Mouse (Mus musculus) cerebellum, adult 2 months (tissue): ENCODE measurements at regions not wholly inside any gene's neighbourhood (a gene's known extent, or its start where the extent isn't known, plus 50 kb on each side); places are given as distances from the start of the nearest gene placed in this dataset.
A peak's percentile ranks its signal among the peaks of the same experiment; 100 is the strongest.

ENCODE experiments used
- DNase-seq, 2 experiments: peaks; one replicate each; pipeline ENCODE4 v3.0.0; 2021
- H3K27ac ChIP-seq: fragments of 200-500 bp; 2 replicates; pipeline ENCODE4 v1.5.1; 2012; ENCODE audit warnings: low read length, control low read depth, inconsistent platforms; ENCODE audit not compliant: insufficient read depth
- H3K27me3 ChIP-seq: fragments of 200-500 bp; 2 replicates; pipeline ENCODE4 v1.6.1; 2012; ENCODE audit warnings: inconsistent platforms, mild to moderate bottlenecking, low read length, moderate library complexity; ENCODE audit not compliant: control insufficient read depth, insufficient read depth
- H3K4me1 ChIP-seq: fragments of 200-500 bp; 2 replicates; pipeline ENCODE4 v1.6.1; 2011; ENCODE audit warnings: low read length; ENCODE audit not compliant: control insufficient read depth, insufficient read depth
- H3K4me3 ChIP-seq: fragments of 200-500 bp; replicated peaks from 2 replicates; pipeline ENCODE3; 2011; ENCODE audit warnings: mild to moderate bottlenecking, low read depth, low read length, control low read depth; ENCODE audit not compliant: insufficient read depth
- CTCF ChIP-seq: fragments of 200-500 bp; IDR thresholded peaks from 2 replicates; pipeline ENCODE4 v1.5.1; 2011; ENCODE audit warnings: low read depth, mild to moderate bottlenecking, control low read depth, low read length, moderate library complexity, borderline replicate concordance; ENCODE audit not compliant: insufficient read depth
- POLR2A ChIP-seq: fragments of 200-500 bp; IDR thresholded peaks from 2 replicates; pipeline ENCODE4 v1.6.1; 2011; ENCODE audit warnings: low read length, control low read depth, borderline replicate concordance; ENCODE audit not compliant: insufficient read depth
- WGBS: fragments of 180-500 bp; shearing (Covaris S2); methylation state at CpG from one replicate; pipeline ENCODE4 v1.1.7; 2018; 5-methylcytosine and 5-hydroxymethylcytosine counted together

DNA sequence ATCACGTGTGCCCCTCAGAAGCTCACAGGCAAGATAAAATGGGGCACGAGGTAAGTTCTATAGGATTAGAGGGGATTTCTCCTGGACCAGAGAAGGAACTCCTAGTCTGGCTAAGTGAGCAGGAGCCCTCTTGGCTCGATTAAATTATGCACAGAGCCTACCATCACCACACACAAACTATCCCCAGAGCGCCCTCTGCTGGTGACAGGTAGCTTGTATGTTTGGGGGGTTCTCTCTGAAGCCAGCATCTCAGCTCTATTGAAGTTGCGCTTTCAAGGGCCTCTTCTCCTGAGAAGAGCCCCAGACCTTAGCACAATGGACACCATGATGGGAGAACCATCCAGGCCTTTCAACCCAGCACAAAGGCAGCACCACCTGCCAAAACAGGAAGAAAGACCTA is 219.6 kb downstream of the Agtpbp1 start:
- Histone ChIP-seq H3K27ac (no peak overlapping the region), H3K4me1 (no peaks in the 10 kb centered on the region), H3K27me3 (no peaks in the 10 kb centered on the region), H3K4me3 (no peak overlapping the region)
- TF ChIP-seq POLR2A (no peak), CTCF (peak; percentile 74)
- 36% methylated on average over 5 of the region's 5 CpGs for WGBS
- DNase-seq, result peak; percentile 65 to 78

DNA sequence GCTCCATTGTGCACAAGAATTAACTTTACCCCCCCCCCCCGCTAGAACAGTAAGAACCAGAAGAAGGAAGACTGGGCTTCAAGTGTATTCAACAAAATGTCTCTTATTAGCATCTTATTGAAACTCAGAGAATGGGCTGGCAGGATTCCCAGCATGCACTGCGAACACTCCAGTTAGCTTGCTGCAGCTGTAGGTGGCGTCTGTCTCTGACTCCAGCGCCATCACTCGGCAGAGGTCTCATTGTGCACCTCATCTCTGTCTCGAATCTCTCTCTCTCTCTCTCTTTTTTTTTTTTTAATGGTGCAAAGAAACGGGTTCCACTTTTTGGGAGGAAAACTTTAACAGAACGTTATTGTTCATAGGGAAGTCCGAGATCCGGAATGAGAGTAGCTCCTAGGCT is 221.6 kb downstream of the Agtpbp1 start:
- Histone ChIP-seq H3K4me3 (no peak overlapping the region), H3K4me1 (no peaks in the 10 kb centered on the region), H3K27ac (no peak overlapping the region), H3K27me3 (no peaks in the 10 kb centered on the region; the same call in 1 of the 2 replicates)
- WGBS, result 65% methylated on average over 10 of the region's 10 CpGs
- TF ChIP-seq CTCF, result no peak
- TF ChIP-seq POLR2A, result no peak
- DNase-seq, result no peak

DNA sequence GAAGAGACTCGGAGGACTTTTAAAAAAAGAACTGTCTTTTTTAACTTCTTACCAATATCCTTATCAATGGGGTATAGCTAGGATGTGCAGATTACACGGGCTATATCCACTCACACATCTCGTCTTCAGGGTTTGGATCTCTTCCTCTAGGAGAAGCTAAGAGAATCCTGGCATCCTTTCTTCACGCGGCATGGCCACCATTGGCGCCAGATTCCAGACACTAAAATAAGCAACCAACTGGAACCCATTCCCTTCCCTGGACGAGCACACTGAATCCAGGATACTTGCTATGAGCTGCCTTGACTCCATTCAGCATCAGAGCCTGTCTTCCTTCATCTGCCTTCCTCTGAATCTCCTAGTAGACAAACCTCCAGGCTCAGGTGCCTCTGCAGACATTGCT is 223.7 kb downstream of the Agtpbp1 start:
- 86% methylated on average over 7 of the region's 7 CpGs for WGBS
- DNase-seq, result no peak
- no peaks in the 10 kb centered on the region for H3K4me1 ChIP-seq
- no peaks in the 10 kb centered on the region; the same call in 1 of the 2 replicates for H3K27me3 ChIP-seq
- no peak overlapping the region for H3K27ac ChIP-seq
- H3K4me3 ChIP-seq, result no peak overlapping the region
- TF ChIP-seq POLR2A, result no peak
- no peak for TF ChIP-seq CTCF

DNA sequence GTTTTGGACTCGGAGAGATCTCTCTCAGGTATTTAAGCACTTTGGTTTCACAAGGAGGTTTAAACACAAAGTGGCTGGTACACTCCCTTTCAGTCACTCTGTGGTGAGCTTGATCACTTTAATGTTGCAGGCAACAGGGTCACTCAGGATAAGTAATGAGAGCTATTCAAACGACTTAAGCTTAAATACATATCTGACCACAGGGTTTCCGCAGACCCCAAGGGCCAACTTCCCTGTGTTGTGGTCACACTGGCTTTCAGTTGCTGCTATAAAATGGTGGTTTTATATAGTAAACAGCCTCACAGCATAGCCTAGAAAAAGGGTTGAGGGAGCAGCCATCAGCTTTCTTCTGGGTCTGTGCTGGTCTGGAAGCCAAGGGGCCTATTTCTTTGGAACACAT is 225.0 kb downstream of the Agtpbp1 start:
- DNase-seq, result no peak
- TF ChIP-seq POLR2A, result no peak
- TF ChIP-seq CTCF, result no peak
- 85% methylated on average over 3 of the region's 3 CpGs for WGBS

DNA sequence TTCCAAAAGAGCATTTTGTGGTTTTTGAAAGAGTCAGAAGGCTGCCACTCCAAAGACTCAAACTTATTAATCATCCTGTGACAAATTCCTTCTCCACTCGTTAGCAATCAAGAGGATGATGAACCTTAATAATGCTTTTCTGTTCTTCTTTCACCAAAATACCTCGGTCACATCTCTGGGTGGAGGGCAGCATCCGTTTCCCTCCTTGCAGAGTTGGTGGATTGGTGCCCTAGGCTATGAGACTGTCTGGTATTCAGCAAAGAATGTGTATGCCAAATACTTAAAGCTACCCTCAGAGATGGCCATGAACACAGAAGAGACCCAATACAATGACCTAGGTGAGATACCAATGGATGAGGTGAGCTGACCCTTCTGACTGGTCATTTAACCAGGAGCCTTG is 226.6 kb downstream of the Agtpbp1 start:
- Histone ChIP-seq H3K4me1 (no peaks in the 10 kb centered on the region), H3K27me3 (no peaks in the 10 kb centered on the region; the same call in 1 of the 2 replicates), H3K4me3 (no peak overlapping the region), H3K27ac (no peak overlapping the region)
- TF ChIP-seq POLR2A (no peak), CTCF (no peak)
- no peak for DNase-seq
- WGBS, result 80% methylated on average over 3 of the region's 3 CpGs

More for the DNA sequence above, 225.0 kb downstream of the Agtpbp1 start:
- H3K4me1 ChIP-seq, result no peaks in the 10 kb centered on the region
- H3K27ac ChIP-seq, result no peak overlapping the region
- H3K27me3 ChIP-seq, result no peaks in the 10 kb centered on the region; the same call in 1 of the 2 replicates
- no peak overlapping the region for H3K4me3 ChIP-seq

DNA sequence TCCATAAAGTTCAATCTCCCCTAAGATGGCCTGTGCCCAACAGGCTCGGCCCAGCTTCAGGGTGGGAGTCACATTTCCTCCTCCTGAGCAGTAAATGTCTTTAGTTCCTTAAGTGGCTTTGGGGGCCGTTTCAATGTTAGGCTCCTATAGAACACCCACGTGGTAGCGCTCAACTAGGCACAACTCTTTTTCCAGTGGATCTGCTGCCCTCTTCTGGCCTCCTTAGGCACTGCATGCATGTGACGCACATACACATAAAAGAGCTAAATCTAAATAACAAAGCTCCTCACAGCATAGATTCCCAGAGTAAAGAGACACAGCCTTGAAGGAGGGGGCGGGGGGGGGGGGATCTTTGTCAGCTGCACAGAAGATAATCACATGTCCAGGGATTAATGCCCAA is 233.6 kb downstream of the Agtpbp1 start:
- DNase-seq, result no peak
- TF ChIP-seq POLR2A (no peak), CTCF (no peak)
- H3K27me3 ChIP-seq, result no peaks in the 10 kb centered on the region
- no peak overlapping the region for H3K27ac ChIP-seq
- H3K4me3 ChIP-seq, result no peak overlapping the region
- WGBS, result 54% methylated on average over 6 of the region's 6 CpGs
- H3K4me1 ChIP-seq, result no peaks in the 10 kb centered on the region

DNA sequence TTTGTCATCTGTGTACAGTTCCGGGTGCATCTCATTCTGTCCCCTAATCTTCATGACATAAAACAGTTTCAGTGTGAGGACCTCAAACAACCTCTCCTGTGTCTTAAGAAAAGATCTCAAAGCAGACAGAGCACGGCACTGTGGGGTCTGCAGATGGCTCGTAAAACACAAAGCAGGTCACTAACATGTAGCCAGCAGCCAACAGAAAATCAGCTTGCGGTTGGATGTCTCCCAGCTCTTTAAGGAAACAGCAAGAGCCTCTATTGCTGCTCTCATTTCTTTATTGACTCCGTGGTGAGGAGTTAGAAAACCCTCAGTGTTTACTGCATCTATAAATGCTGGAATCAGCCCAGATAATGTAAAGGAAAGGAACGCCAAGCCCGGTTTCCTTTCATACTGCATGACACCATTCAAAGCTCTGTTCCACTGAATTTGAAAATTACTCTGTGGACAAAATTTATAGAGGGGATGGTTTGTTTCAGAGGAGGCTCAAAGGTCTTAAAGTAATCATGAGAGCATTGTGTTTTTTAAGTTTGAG is 234.3 kb downstream of the Agtpbp1 start:
- 25% methylated on average over 7 of the region's 7 CpGs for WGBS
- no peak for TF ChIP-seq POLR2A
- TF ChIP-seq CTCF, result no peak
- H3K4me3 ChIP-seq, result no peak overlapping the region
- no peak overlapping the region for H3K27ac ChIP-seq
- DNase-seq, result no peak
- no peaks in the 10 kb centered on the region for H3K4me1 ChIP-seq
- no peaks in the 10 kb centered on the region for H3K27me3 ChIP-seq

DNA sequence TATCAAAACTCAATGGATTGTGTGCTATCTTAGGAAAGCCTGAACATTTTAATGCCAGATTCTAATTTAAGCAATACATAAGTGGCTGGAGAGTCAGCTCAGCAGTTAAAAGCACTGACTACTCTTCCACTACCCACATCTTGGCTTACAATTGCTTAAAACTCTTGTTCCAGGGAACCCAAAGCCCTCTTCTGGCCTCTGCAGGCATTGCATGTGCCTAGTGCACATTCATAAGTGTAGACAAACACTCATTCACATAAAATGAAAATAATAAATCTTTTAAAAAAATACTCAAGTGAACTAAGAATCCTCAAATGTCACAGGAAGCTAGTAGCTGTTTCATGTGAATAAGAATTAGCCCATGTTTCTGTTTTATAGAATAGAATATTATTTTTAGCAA is 236.5 kb downstream of the Agtpbp1 start:
- H3K4me1 ChIP-seq, result no peaks in the 10 kb centered on the region
- DNase-seq, result no peak
- no peak for TF ChIP-seq CTCF
- TF ChIP-seq POLR2A, result no peak
- no peak overlapping the region for H3K4me3 ChIP-seq
- no peak overlapping the region for H3K27ac ChIP-seq
- no peaks in the 10 kb centered on the region for H3K27me3 ChIP-seq

DNA sequence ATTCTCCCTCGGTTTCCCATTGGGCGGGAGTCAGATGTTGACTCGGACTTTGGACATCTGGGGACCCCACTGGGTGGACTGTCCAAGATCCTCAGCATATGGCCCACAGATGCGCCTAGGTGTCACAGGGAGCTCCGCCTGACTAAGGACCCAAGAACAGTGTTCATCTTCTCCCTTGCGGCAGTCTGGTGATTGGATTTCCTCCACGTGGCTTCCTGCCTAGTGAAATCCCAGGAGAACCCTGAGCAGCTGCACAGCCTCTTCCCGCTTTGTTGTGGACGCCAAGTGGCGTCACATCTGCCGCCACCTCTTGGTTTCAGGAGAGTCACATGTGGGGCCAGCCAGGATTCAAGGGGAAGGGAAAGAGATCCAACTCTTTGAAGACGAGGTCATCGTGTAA is 243.2 kb downstream of the Agtpbp1 start:
- 17% methylated on average over 13 of the region's 13 CpGs for WGBS
- Histone ChIP-seq H3K4me1 (peaks cover 3% of the 10 kb centered on the region; the same call in 1 of the 2 replicates), H3K27ac (no peak overlapping the region), H3K27me3 (no peaks in the 10 kb centered on the region), H3K4me3 (no peak overlapping the region)
- no peak for DNase-seq
- TF ChIP-seq CTCF, result no peak
- no peak for TF ChIP-seq POLR2A
